Mouse (Mus musculus) limb, embryonic 10.5 days (tissue): ENCODE data around the gene Dqx1. TPM values are rescaled to one million over a fixed set of nuclear protein-coding genes. Genes with fewer than 3 reads are reported as not detected.

ENCODE experiments used
- DNase-seq: peaks from one replicate; pipeline ENCODE4 v3.0.0-alpha.2; 2017; ENCODE audit warnings: low spot score
- H3K27ac ChIP-seq: fragments of 300-500 bp; sonication (generic); 2 replicates; pipeline ENCODE4 v1.5.1; 2016; ENCODE audit warnings: mild to moderate bottlenecking
- H3K27me3 ChIP-seq: fragments of 300-500 bp; sonication (generic); 2 replicates; pipeline ENCODE4 v1.6.1; 2016; ENCODE audit warnings: low read depth, mild to moderate bottlenecking; ENCODE audit not compliant: poor library complexity, severe bottlenecking
- H3K36me3 ChIP-seq: fragments of 300-500 bp; sonication (generic); 2 replicates; pipeline ENCODE4 v1.6.1; 2016; ENCODE audit warnings: mild to moderate bottlenecking, moderate library complexity
- H3K4me1 ChIP-seq: fragments of 300-500 bp; sonication (generic); 2 replicates; pipeline ENCODE4 v1.6.1; 2016
- H3K4me3 ChIP-seq: fragments of 300-500 bp; sonication (generic); 2 replicates; pipeline ENCODE4 v1.5.1; 2016; ENCODE audit warnings: mild to moderate bottlenecking, moderate library complexity
- H3K9me3 ChIP-seq: fragments of 300-500 bp; sonication (generic); replicated peaks from 2 replicates; pipeline ENCODE4 v1.6.1; 2016; ENCODE audit warnings: mild to moderate bottlenecking
- WGBS: fragments of 180-500 bp; shearing (Covaris S2); methylation state at CpG from one replicate; pipeline ENCODE4 v1.1.7; 2016; 5-methylcytosine and 5-hydroxymethylcytosine counted together
- polyA plus RNA-seq: library from polyadenylated mRNA; unstranded; fragments of >200 nt; fragmentation: Nextera tagmentation; extraction: Ambion mirVana; gene quantifications from 2 replicates; pipeline ENCODE4 v1.2.1, GENCODE M21; 2016

Dqx1 gene
- polyA plus RNA-seq, 1 experiment from 2014 or later: 1.5 TPM

DNA sequence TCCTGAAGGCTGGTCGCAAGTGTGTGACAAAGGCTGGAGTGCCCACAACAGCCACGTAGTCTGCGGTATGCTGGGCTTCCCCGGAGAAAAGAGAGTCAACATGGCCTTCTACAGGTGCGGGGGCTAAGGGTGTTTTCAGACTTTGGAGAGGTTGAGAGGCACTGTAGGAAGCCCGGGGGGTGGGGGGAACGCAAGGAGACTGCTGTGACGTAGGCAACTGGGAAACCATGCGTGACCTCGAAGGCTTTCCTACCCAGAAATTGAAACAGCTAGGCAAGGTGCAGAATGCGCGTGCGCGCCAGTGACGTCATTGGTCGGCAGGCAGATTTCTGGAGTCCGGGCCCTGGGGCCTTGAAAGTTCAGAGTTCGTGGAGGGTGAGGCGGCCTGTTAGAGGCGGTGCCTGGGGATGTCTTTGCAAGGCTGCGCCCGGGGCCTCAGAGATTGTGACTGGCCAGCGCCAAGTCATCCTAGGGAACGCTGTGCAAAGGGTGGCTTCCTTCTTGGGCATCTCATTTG is 19.1 kb upstream of the Dqx1 start:
- WGBS: 9% methylated on average over 24 of the region's 24 CpGs
- Histone ChIP-seq H3K4me3 (peak overlapping the region; percentile 32), H3K27me3 (peaks cover 42% of the 10 kb centered on the region), H3K27ac (peak overlapping the region; percentile 58), H3K36me3 (no peaks in the 10 kb centered on the region), H3K9me3 (no peaks in the 10 kb centered on the region), H3K4me1 (peaks cover 36% of the 10 kb centered on the region)
- peak; percentile 94 for DNase-seq

DNA sequence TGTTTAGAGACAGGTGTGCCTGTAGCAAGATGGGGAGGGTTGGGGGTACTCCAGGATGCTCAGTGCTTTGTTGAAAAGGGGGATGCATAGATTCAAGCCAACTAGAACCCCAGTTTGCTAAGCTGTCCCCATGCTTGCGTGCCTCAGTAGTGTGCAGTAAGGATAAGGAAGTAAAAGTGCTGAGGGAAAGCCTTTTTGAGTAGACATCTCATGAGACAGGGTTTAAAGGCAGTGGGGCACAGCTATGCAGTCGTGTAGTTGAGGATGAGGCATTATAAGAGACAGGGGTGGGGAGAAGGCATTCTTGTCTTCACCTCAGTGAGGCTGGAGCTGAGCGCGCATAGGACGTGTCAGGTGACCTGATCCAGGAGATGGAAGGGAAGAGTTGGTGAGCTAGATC is 17.0 kb upstream of the Dqx1 start:
- H3K36me3 ChIP-seq: no peaks in the 10 kb centered on the region
- peaks cover 24% of the 10 kb centered on the region for H3K4me1 ChIP-seq
- no peaks in the 10 kb centered on the region for H3K9me3 ChIP-seq
- no peak overlapping the region for H3K27ac ChIP-seq
- WGBS: 75% methylated on average over 5 of the region's 5 CpGs
- H3K27me3 ChIP-seq: peaks cover 30% of the 10 kb centered on the region
- H3K4me3 ChIP-seq: no peak overlapping the region
- no peak for DNase-seq

- DNase-seq: no peak
- WGBS: 65% methylated on average over 6 of the region's 6 CpGs
- peak overlapping the region; percentile 32; the same call in 1 of the 2 replicates for H3K27ac ChIP-seq
Observed at GRCm38 (mm10) chr6:83043561-83043960, 14.1 kb upstream of the Dqx1 start.

GRCm38 (mm10) chr6:83043993-83044392 is 13.7 kb upstream of the Dqx1 start:
- DNase-seq: no peak
- H3K27ac ChIP-seq: peak overlapping the region; percentile 32; the same call in 1 of the 2 replicates
- H3K4me3 ChIP-seq: no peak overlapping the region
- 90% methylated on average over 5 of the region's 5 CpGs for WGBS
- no peaks in the 10 kb centered on the region for H3K36me3 ChIP-seq
- peaks cover 14% of the 10 kb centered on the region; the same call in 1 of the 2 replicates for H3K4me1 ChIP-seq
- H3K9me3 ChIP-seq: no peaks in the 10 kb centered on the region
- H3K27me3 ChIP-seq: 0 out of 2 replicates have a peak, but pooled peaks cover 3% of the 10 kb centered on the region

More at GRCm38 (mm10) chr6:83043561-83043960, 14.1 kb upstream of the Dqx1 start:
- H3K4me3 ChIP-seq: no peak overlapping the region
- 0 out of 2 replicates have a peak, but pooled peaks cover 3% of the 10 kb centered on the region for H3K27me3 ChIP-seq
- H3K36me3 ChIP-seq: no peaks in the 10 kb centered on the region
- H3K4me1 ChIP-seq: peaks cover 18% of the 10 kb centered on the region
- H3K9me3 ChIP-seq: no peaks in the 10 kb centered on the region

- peaks cover 17% of the 10 kb centered on the region; the same call in 1 of the 2 replicates for H3K4me1 ChIP-seq
- WGBS: 79% methylated on average over 9 of the region's 9 CpGs
- no peak overlapping the region for H3K27ac ChIP-seq
- no peak for DNase-seq
- H3K9me3 ChIP-seq: no peaks in the 10 kb centered on the region
- H3K27me3 ChIP-seq: 0 out of 2 replicates have a peak, but pooled peaks cover under 1% of the 10 kb centered on the region
- peaks cover 3% of the 10 kb centered on the region; the same call in 1 of the 2 replicates for H3K36me3 ChIP-seq
- 0 out of 2 replicates have a peak overlapping the region, but pooled peaks have one; percentile 10 for H3K4me3 ChIP-seq
Observed at GRCm38 (mm10) chr6:83044742-83045141, 12.9 kb upstream of the Dqx1 start.

DNA sequence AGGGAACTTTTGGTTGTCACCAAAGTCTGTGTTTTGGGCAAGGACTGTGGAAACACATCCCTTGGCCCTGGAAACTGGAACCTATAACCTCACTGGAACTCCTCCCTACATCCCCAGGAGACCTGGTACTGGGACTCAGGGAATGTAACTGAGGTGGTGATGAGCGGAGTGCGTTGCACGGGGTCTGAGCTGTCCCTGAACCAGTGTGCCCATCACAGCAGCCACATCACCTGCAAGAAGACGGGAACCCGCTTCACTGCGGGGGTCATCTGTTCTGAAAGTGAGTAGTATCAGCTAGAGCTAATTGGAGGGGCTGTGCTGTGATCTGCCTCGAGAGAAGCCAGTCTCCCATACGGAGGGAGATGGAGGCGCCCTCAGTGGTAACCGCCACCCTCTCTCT is 8.3 kb upstream of the Dqx1 start:
- no peak for DNase-seq
- peaks cover 27% of the 10 kb centered on the region for H3K36me3 ChIP-seq
- H3K4me1 ChIP-seq: peaks cover 21% of the 10 kb centered on the region
- H3K4me3 ChIP-seq: no peak overlapping the region
- no peak overlapping the region for H3K27ac ChIP-seq
- no peaks in the 10 kb centered on the region for H3K9me3 ChIP-seq
- H3K27me3 ChIP-seq: no peaks in the 10 kb centered on the region
- 69% methylated on average over 10 of the region's 10 CpGs for WGBS

DNA sequence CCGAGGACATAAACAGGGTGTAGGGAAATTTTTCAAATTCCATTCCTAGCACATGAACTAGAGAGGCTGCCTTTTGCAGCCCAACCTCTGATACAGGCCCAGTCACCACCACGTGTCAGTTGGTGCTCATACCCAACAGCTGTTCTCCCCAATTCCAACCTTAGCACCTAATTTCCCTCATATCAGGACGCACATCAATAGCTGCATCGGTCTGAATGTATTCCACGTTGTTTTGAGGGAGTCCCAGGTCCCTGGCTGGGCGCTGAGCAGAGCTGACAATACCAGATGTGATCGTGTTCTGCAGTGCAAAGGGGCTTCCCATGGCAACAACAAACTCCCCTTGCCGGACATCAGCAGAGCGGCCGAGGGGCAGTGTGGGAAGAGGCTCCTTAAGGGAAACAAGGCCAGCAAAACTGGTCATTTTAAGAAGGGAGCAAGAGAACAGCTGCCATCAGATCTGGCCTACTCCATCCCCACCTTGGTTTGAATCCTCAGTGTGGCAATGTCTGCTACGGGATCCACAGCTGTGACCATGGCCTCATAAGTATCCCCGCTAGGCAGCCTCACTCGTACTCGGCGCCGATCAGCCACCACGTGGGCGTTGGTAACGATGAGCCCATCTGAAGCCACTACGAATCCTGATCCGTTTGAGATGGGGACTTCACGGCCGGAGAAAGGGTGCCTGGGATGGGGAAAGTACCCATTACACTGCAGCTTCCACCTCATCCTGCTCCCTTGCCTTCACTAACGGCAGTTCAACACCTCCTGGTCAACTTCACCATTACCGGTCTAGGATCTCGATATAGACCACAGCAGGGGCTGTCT is 4.3 kb upstream of the Dqx1 start:
- H3K9me3 ChIP-seq: no peaks in the 10 kb centered on the region
- peak; percentile 64 for DNase-seq
- H3K36me3 ChIP-seq: peaks cover 53% of the 10 kb centered on the region
- peak overlapping the region; percentile 99 for H3K4me3 ChIP-seq
- peak overlapping the region; percentile 93 for H3K27ac ChIP-seq
- H3K27me3 ChIP-seq: peaks cover 3% of the 10 kb centered on the region; the same call in 1 of the 2 replicates
- 4% methylated on average over 26 of the region's 26 CpGs for WGBS
- H3K4me1 ChIP-seq: peaks cover 33% of the 10 kb centered on the region

DNA sequence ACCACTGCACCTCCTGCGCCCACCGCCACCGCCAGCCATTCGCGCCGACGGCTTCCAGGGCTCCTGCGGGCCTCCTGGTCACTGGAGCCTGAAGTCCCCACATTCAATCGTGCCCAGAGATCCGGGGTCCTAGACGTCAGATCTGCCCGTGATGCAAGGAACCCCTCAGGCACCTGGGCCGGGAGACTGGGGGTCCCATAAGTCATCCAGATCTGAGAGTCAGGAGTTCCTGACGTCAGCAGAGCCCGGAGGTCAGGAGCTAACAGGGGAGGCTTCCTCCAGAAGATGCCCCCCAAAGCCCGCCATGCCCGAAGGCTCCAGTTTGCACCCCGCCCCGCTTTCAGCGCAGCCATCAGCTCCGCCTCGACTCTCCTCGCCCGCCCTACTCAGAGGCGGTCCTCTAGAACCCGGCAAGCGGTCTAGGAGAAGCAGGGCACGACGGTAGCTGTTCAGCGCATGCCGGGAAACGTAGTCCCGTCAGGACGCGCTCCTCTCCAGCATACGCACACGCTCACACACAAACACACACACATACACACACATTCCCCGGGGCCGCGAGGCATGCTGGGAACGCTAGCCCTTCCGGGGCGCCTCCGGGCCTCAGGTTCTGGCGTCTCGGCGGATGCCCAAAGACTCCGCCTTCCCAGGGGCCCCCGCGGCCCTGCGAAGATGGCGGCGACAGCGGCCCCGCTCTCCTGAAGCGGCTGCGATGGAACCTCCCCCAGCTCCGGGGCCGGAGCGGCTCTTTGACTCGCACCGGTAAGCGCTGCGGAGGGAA is 3.4 kb upstream of the Dqx1 start, which contains the start of gene Aup1:
Gene Aup1 (plus strand): TSS at position 448 of the 778 bp plus-strand sequence.
- WGBS: under 1% methylated on average over 64 of the region's 64 CpGs
- peak; percentile 98 for DNase-seq
- H3K9me3 ChIP-seq: no peaks in the 10 kb centered on the region
- H3K4me3 ChIP-seq: peak within 1 kb of the TSS; percentile 99
- peaks cover 10% of the 10 kb centered on the region for H3K27me3 ChIP-seq
- peaks cover 33% of the 10 kb centered on the region for H3K4me1 ChIP-seq
- peaks cover 56% of the 10 kb centered on the region for H3K36me3 ChIP-seq
- H3K27ac ChIP-seq: peak within 1 kb of the TSS; percentile 93

DNA sequence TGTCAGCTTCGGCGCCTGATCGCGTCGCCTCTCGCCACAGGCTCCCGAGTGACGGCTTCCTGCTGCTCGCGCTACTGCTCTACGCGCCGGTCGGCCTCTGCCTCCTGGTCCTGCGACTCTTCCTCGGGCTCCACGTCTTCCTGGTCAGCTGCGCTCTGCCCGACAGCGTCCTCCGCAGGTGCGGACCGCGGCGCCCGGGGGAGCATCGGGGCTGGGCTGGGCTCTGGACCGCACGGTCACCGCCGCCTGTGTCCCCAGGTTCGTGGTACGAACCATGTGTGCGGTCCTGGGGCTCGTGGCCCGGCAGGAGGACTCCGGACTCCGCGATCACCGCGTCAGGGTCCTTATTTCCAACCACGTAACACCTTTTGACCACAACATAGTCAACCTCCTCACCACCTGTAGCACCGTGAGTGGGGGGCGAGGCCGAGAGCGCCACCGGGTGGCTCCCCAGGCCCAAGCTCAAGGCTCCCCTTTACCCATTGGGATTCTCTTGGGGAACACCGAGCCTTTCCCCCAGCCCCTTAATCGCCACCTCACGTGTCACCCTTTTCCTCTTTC is 2.7 kb upstream of the Dqx1 start, which contains the start of gene Htra2:
Gene Htra2 (minus strand): TSS at position 403 of the 561 bp plus-strand sequence.
- Histone ChIP-seq H3K27me3 (peaks cover 17% of the 10 kb centered on the region), H3K4me1 (peaks cover 29% of the 10 kb centered on the region), H3K9me3 (no peaks in the 10 kb centered on the region), H3K27ac (peak within 1 kb of the TSS; percentile 93), H3K36me3 (peaks cover 52% of the 10 kb centered on the region), H3K4me3 (peak within 1 kb of the TSS; percentile 99)
- no peak for DNase-seq
- WGBS: under 1% methylated on average over 50 of the region's 50 CpGs

- Histone ChIP-seq H3K27me3 (peaks cover 55% of the 10 kb centered on the region), H3K27ac (no peak overlapping the region), H3K36me3 (peaks cover 29% of the 10 kb centered on the region), H3K4me3 (no peak overlapping the region), H3K4me1 (peaks cover 27% of the 10 kb centered on the region), H3K9me3 (no peaks in the 10 kb centered on the region)
- WGBS: 84% methylated on average over 2 of the region's 2 CpGs
- DNase-seq: no peak
Observed at GRCm38 (mm10) chr6:83058725-83059124, 1.1 kb downstream of the Dqx1 start.

DNA sequence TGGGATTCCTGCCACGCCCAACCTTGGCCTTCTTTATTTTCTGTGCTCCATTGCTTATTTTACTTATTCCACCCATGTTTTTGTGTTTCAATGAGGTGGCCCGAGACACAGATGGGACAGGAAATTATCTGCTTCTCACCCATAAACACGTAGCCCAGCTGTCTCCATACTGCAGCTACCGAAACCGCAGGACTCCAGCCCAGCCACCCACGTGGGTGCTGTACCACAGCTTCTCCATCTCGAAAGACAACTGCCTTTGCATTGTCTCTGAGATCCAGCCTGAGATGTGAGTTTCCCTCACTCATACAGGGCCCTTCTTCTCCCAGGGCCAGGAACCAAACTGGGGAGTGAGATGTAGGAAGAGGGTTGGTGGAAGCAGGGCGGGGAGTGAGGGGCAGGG is 8.4 kb downstream of the Dqx1 start:
- no peak for DNase-seq
- H3K4me1 ChIP-seq: peaks cover 29% of the 10 kb centered on the region
- H3K4me3 ChIP-seq: no peak overlapping the region
- H3K9me3 ChIP-seq: no peaks in the 10 kb centered on the region
- WGBS: 46% methylated on average over 8 of the region's 8 CpGs
- H3K27ac ChIP-seq: no peak overlapping the region
- peaks cover 100% of the 10 kb centered on the region for H3K27me3 ChIP-seq
- no peaks in the 10 kb centered on the region for H3K36me3 ChIP-seq

GRCm38 (mm10) chr6:83066441-83066840 is 8.8 kb downstream of the Dqx1 start:
- Histone ChIP-seq H3K9me3 (no peaks in the 10 kb centered on the region), H3K36me3 (no peaks in the 10 kb centered on the region), H3K27ac (no peak overlapping the region), H3K27me3 (peaks cover 100% of the 10 kb centered on the region), H3K4me3 (no peak overlapping the region), H3K4me1 (peaks cover 33% of the 10 kb centered on the region)
- no peak for DNase-seq
- 23% methylated on average over 6 of the region's 6 CpGs for WGBS
